Comparison of ENCODE assay signal across 29 mouse cellular contexts in genomic region chr7:128180546-128180945, GRCm38 (mm10). TPM values are rescaled to one million over a fixed set of nuclear protein-coding genes. Genes with fewer than 3 reads are reported as not detected.
A peak's percentile ranks its signal among the peaks of the same experiment; 100 is the strongest.
DNase-seq lines count a peak whose midpoint lies in the region; ATAC-seq and TF ChIP-seq lines count a peak whose summit lies in the region.
"Had no signal": no experiment of that assay in that cellular context is flagged by ENCODE, and none has a peak within 500 bp of the region (broad histone marks: within the 10 kb centered on the region; RNA-seq: fewer than 3 reads in every experiment).

No protein-coding gene starts in this region.

- intact Hi-C loops in heart, postnatal 14 days (cut with DNase I): no loop called here

- peaks cover 16% of the 10 kb centered on the region for H3K4me1 ChIP-seq in bone marrow, adult 2 months (ENCODE audit: control insufficient read depth, insufficient read depth, low read length)
- H3K4me1 ChIP-seq: embryonic facial prominence, embryonic 15.5 days; forebrain, embryonic 15.5 days; intestine, embryonic 15.5 days; limb, embryonic 12.5 days; liver, embryonic 13.5 days; lung, embryonic 15.5 days; midbrain, embryonic 12.5 days; stomach, embryonic 15.5 days had no signal

- 17% methylated on average over 6 of the region's 6 CpGs for WGBS in bone marrow, adult 2 months

- TF ChIP-seq CTCF in layer of hippocampus, adult 2 months (conservative IDR thresholded peaks at IDR 0.05): no peak
- no peak for TF ChIP-seq CTCF in bone marrow, adult 2 months (IDR thresholded peaks at IDR 0.05; ENCODE audit: control insufficient read depth, insufficient read depth, low read length)

- 0 out of 2 replicates have a peak, but pooled peaks have one; percentile 9 for ATAC-seq in neutrophil, adult 5-6 weeks (ENCODE audit: extremely low read depth, insufficient number of reproducible peaks, low FRiP score, poor library complexity, severe bottlenecking)
- ATAC-seq: forebrain, embryonic 15.5 days; hindbrain, embryonic 16.5 days; intestine, embryonic 15.5 days had no signal

- H3K4me3 ChIP-seq in layer of hippocampus, adult 2 months: no peak overlapping the region
- no peak overlapping the region for H3K4me3 ChIP-seq in bone marrow, adult 2 months (replicated peaks; ENCODE audit: control insufficient read depth, low read depth, low read length)
- H3K4me3 ChIP-seq: embryonic facial prominence, embryonic 15.5 days; forebrain, embryonic 15.5 days; heart, adult 2 months; intestine, embryonic 15.5 days; limb, embryonic 12.5 days; liver, embryonic 13.5 days; lung, embryonic 15.5 days; midbrain, embryonic 12.5 days; stomach, embryonic 15.5 days had no signal

- TF ChIP-seq POLR2A in bone marrow, adult 2 months (IDR thresholded peaks at IDR 0.05; ENCODE audit: borderline replicate concordance, control insufficient read depth, low read depth, low read length): no peak

- H3K27ac ChIP-seq in layer of hippocampus, adult 2 months: peak overlapping the region; percentile 18; the same call in 1 of the 2 replicates
- H3K27ac ChIP-seq in bone marrow, adult 2 months (ENCODE audit: control insufficient read depth, insufficient read depth, low read depth, low read length, poor library complexity): peak overlapping the region; percentile 16; the same call in 1 of the 2 replicates
- H3K27ac ChIP-seq: embryonic facial prominence, embryonic 15.5 days; forebrain, embryonic 15.5 days; heart, adult 2 months; intestine, embryonic 15.5 days; limb, embryonic 12.5 days; liver, embryonic 13.5 days; lung, embryonic 15.5 days; midbrain, embryonic 12.5 days; stomach, embryonic 15.5 days had no signal

- DNase-seq in layer of hippocampus, adult 2 months (ENCODE audit: low spot score in 2 of 2): no peak
- no peak for DNase-seq in layer of hippocampus, adult 9-10 months (ENCODE audit: low spot score)
- DNase-seq in thymus, postnatal 14 days: peak; percentile 54
- no peak for DNase-seq in heart, postnatal 14 days
- DNase-seq in lung, postnatal 10 days: no peak
- DNase-seq in layer of hippocampus, postnatal 25 days (ENCODE audit: extremely low spot score in 1 of 2, low spot score in 1 of 2): no peak
- DNase-seq: adrenal gland, adult 8-10 months; cerebellum, adult 9-11 months; gastrocnemius, postnatal 10 days; heart, adult 2 months; kidney, adult 8-10 months; kidney, postnatal 10 days; layer of hippocampus, postnatal 36 days; right cerebral cortex, postnatal 25 days had no signal

RNA-seq across cellular contexts. Expression of gene Cox6a2, which starts 25.6 kb away (rescaled TPM):
- total RNA-seq in layer of hippocampus, adult 2 months (2021): 1 to 10 TPM; 1.4 to 2.5 TPM
- polyA plus RNA-seq in bone marrow, adult 2 months (2011; ENCODE audit: insufficient read depth, insufficient read length, low replicate concordance, missing spikeins): 8.4 TPM in 1 of 2 replicates, not detected in the other
- not detected in 2 replicates for total RNA-seq in neutrophil, adult 5-6 weeks (2017)
- total RNA-seq in heart, postnatal 14 days (2021): 1,000 to 10,000 TPM; 1,548 to 1,671 TPM
- 1 to 10 TPM; 2.7 to 4.4 TPM for total RNA-seq in layer of hippocampus, postnatal 25 days (2021)
- polyA plus RNA-seq: activated CD4-positive, CD25-positive, alpha-beta regulatory T cell, adult 4 months; forebrain, embryonic 15.5 days; midbrain, embryonic 12.5 days had no signal

RNA-seq across cellular contexts. Expression of gene Itgad, which starts 26.4 kb away (rescaled TPM):
- total RNA-seq in layer of hippocampus, adult 2 months (2021): under 1 TPM; 0.29 to 0.46 TPM
- polyA plus RNA-seq in bone marrow, adult 2 months (2011; ENCODE audit: insufficient read depth, insufficient read length, low replicate concordance, missing spikeins): 5.9 and 9.8 TPM in 2 replicates
- 0.12 and 1.8 TPM in 2 replicates for total RNA-seq in neutrophil, adult 5-6 weeks (2017)
- under 1 TPM in 1 of 2 experiments, not detected in 1; 0.17 TPM for total RNA-seq in heart, postnatal 14 days (2021)
- total RNA-seq in layer of hippocampus, postnatal 25 days (2021): 1 to 10 TPM in 1 of 2 experiments, under 1 TPM in 1; 0.79 to 1.5 TPM
- total RNA-seq: common myeloid progenitor, adult 5-6 weeks; left cerebral cortex, postnatal 14 days; MEL had no signal
- polyA plus RNA-seq: embryonic facial prominence, embryonic 15.5 days; forebrain, embryonic 15.5 days; hindbrain, embryonic 16.5 days; intestine, embryonic 15.5 days; limb, embryonic 12.5 days; liver, embryonic 13.5 days; midbrain, embryonic 12.5 days; stomach, embryonic 15.5 days had no signal

RNA-seq across cellular contexts. Expression of gene Itgax, which starts 51.2 kb away (rescaled TPM):
- total RNA-seq in layer of hippocampus, adult 2 months (2021): under 1 TPM in 1 of 2 experiments, not detected in 1; 0.10 TPM
- polyA plus RNA-seq in bone marrow, adult 2 months (2011; ENCODE audit: insufficient read depth, insufficient read length, low replicate concordance, missing spikeins): 1.2 and 9.5 TPM in 2 replicates
- total RNA-seq in neutrophil, adult 5-6 weeks (2017): 44.3 and 62.5 TPM in 2 replicates
- total RNA-seq in heart, postnatal 14 days (2021): under 1 TPM; 0.19 to 0.59 TPM
- total RNA-seq in layer of hippocampus, postnatal 25 days (2021): under 1 TPM; 0.09 to 0.20 TPM
- polyA plus RNA-seq: activated CD4-positive, CD25-positive, alpha-beta regulatory T cell, adult 4 months; forebrain, embryonic 15.5 days; limb, embryonic 12.5 days had no signal

RNA-seq across cellular contexts. Expression of gene Armc5, which starts 56.6 kb away (rescaled TPM):
- 10 to 100 TPM; 10.9 to 12.6 TPM for total RNA-seq in layer of hippocampus, adult 2 months (2021)
- polyA plus RNA-seq in bone marrow, adult 2 months (2011; ENCODE audit: insufficient read depth, insufficient read length, low replicate concordance, missing spikeins): 8.9 and 13.8 TPM in 2 replicates
- 5.8 and 7.1 TPM in 2 replicates for total RNA-seq in neutrophil, adult 5-6 weeks (2017)
- total RNA-seq in heart, postnatal 14 days (2021): 1 to 10 TPM; 7.8 to 9.0 TPM
- 10 to 100 TPM; 12.4 to 13.2 TPM for total RNA-seq in layer of hippocampus, postnatal 25 days (2021)

RNA-seq across cellular contexts. Expression of gene 9130023H24Rik, which starts 57.3 kb away (rescaled TPM):
- total RNA-seq in layer of hippocampus, adult 2 months (2021): 1 to 10 TPM; 3.5 to 4.0 TPM
- 1.3 and 4.7 TPM in 2 replicates for polyA plus RNA-seq in bone marrow, adult 2 months (2011; ENCODE audit: insufficient read depth, insufficient read length, low replicate concordance, missing spikeins)
- total RNA-seq in neutrophil, adult 5-6 weeks (2017): 5.2 and 5.6 TPM in 2 replicates
- total RNA-seq in heart, postnatal 14 days (2021): 1 to 10 TPM; 3.1 to 3.4 TPM
- total RNA-seq in layer of hippocampus, postnatal 25 days (2021): 1 to 10 TPM; 3.6 to 3.9 TPM

Comparison
In these comparisons a context has a peak if more than half of its experiments do, and no peak if none do; other contexts are left out.
1. RNA of gene Cox6a2, which starts 25.6 kb away (total RNA-seq): 1,548 to 1,671 TPM in heart, postnatal 14 days; 2.7 to 4.4 TPM in layer of hippocampus, postnatal 25 days, 1.4 to 2.5 TPM in layer of hippocampus, adult 2 months and not detected in neutrophil, adult 5-6 weeks; every median in the first group is over 100 times any median in the second.
2. RNA of gene Itgax, which starts 51.2 kb away (total RNA-seq): 44.3 to 62.5 TPM in neutrophil, adult 5-6 weeks; 0.19 to 0.59 TPM in heart, postnatal 14 days, 0.09 to 0.20 TPM in layer of hippocampus, postnatal 25 days and 0.10 TPM in layer of hippocampus, adult 2 months; every median in the first group is over 10 times any median in the second.